Mouse (Mus musculus): ENCODE data around the gene Tmpo.

Gene Tmpo

DNA sequence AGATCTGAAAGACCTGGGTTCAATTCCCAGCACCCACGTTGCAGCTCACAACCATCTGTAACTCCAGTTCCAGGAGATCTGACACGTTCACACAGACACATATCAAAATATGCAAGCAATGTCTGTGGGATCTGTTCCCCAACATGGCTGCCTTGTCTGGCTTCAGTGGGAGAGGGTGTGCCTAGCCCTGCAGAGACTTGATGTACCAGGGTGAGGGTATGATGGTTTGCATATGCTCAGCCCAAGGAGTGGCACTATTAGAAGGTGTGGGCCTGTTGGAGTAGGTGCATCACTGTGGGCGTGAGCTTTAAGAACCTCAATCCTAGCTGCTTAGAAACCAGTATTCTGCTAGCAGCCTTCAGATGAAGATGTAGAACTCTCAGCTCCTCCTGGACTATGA is 75.1 kb downstream of the Tmpo start:
- no peak for DNase-seq (ENCODE audit: low spot score)

- no peak for DNase-seq (ENCODE audit: low spot score)
Measured at GRCm38 (mm10) chr10:91102799-91103590, 78.1 kb downstream of the Tmpo start.

DNA sequence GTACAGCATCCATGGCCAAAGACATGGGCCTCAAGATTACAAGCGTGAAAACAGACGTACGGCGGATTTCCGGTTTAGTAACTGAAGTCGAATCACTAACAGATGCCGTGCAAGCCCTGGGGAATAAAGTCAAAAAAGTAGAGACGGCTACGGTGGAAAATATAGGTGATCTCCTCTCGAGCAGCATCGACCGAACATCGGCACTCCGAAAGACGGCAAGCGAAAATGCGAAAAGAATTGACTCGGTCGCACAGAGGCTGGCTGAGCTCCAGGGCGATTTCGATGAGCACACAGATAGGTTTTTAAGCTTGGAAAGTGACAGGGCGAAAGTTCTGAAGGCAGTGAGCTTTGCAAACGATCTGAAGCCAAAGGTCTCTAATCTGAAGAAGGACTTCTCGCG is 79.2 kb downstream of the Tmpo start:
- DNase-seq (ENCODE audit: low spot score): no peak

- no peak for DNase-seq (ENCODE audit: low spot score)
Measured at GRCm38 (mm10) chr10:91100101-91100500, 81.0 kb downstream of the Tmpo start.

DNA sequence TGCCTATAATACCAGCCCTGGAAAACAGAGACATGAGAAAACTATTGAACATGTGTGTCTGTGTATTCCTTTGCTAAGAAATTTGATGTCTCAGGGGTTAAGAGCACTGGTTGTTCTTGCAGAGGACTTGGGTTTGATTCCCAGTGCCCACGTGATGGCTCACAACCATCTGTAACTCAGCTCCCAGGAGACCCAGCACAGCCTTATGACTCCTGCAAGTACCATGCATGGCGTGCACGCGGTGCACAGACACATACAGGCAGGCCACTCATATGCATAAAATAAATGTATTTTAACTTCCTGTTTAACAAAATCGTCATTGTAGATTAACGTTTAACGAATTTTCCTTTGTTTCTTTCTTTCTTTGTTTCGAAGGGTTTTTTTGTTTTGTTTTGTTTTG is 83.1 kb downstream of the Tmpo start:
- DNase-seq (ENCODE audit: low spot score): no peak

Data from ovary, postnatal 10 days (tissue).